8 mouse cellular contexts compared by ENCODE assay signal in the genomic region with DNA sequence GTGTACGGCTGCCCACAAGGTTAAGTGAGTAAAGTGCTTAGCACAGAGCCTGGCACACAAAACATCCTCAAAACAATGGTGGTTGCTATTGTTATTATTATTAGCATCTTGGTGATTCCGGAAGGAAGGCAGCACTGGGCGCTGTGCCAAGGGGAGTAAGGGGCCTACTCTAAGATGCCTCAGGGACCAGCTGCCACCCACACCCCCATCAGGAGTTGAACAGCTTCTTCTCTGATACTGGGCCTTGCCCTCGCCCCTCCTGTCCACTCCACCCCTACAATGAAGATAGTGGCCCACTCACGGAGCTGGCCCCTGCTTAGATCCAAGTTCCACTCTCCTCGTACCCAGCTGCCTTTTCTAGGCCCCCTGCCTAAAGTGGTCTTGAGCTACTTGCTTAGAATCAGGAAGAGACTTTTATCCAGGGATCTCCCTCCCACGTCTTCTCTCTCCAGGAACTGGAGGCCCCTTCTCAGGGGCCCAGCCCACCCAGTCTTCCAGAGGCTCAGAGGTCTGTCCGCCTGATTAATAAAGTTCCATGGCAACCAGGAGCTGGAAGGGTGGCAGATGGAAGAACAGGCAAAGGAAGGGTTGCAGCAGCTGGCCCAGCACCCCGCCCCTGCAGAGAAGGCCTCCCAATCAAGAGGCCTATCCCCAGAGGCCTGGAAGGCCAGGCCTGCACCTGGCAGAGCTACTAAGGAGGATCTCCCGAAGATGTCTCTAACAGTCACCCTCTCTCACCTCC. TPM values are rescaled to one million over a fixed set of nuclear protein-coding genes. Genes with fewer than 3 reads are reported as not detected.
DNase-seq lines count a peak whose midpoint lies in the region; ATAC-seq and TF ChIP-seq lines count a peak whose summit lies in the region.

No protein-coding gene starts in this region.

- H3K9me3 ChIP-seq in ES-E14 (ENCODE audit: control insufficient read depth, insufficient read depth, low read depth, low read length) = no peaks in the 10 kb centered on the region
- H3K9me3 ChIP-seq in embryonic facial prominence, embryonic 14.5 days (ENCODE audit: control insufficient read depth, low read length) = no peaks in the 10 kb centered on the region
- H3K9me3 ChIP-seq in hindbrain, postnatal 0 days (ENCODE audit: low read length) = no peaks in the 10 kb centered on the region

- WGBS in embryonic facial prominence, embryonic 14.5 days = 18% methylated on average over 10 of the region's 10 CpGs
- 12% methylated on average over 10 of the region's 10 CpGs for WGBS in hindbrain, postnatal 0 days

- H3K9ac ChIP-seq in ES-E14 (ENCODE audit: insufficient read depth, low read depth, low read length, poor library complexity, severe bottlenecking) = peak overlapping the region; percentile 93
- peak overlapping the region; percentile 85 for H3K9ac ChIP-seq in embryonic facial prominence, embryonic 14.5 days (ENCODE audit: low read depth, low read length)
- peak overlapping the region; percentile 59 for H3K9ac ChIP-seq in hindbrain, postnatal 0 days (replicated peaks; ENCODE audit: low read length)

- TF ChIP-seq CTCF in hindbrain, postnatal 0 days (IDR thresholded peaks at IDR 0.05; ENCODE audit: low read depth) = no peak

- in situ Hi-C loops in ES-E14 (cut with MboI; ENCODE audit: low sequenced_read_pairs in 2 of 2, unreplicated experiment in 2 of 2) = no loop called here

- peak overlapping the region; percentile 5; the same call in 1 of the 2 replicates for H3K27ac ChIP-seq in ES-E14 (ENCODE audit: insufficient read depth, low read depth, low read length, poor library complexity, severe bottlenecking)
- H3K27ac ChIP-seq in embryonic facial prominence, embryonic 14.5 days (replicated peaks; ENCODE audit: low read depth, low read length) = peak overlapping the region; percentile 92
- H3K27ac ChIP-seq in hindbrain, postnatal 0 days = peak overlapping the region; percentile 74

- H3K4me1 ChIP-seq in ES-E14 (ENCODE audit: control insufficient read depth in 2 of 2, insufficient read depth in 2 of 2, low read length in 2 of 2, poor library complexity in 1 of 2) = peaks cover 11 to 30% of the 10 kb centered on the region in 2 experiments
- H3K4me1 ChIP-seq in embryonic facial prominence, embryonic 14.5 days (ENCODE audit: control insufficient read depth, insufficient read depth, low read length) = peaks cover 32% of the 10 kb centered on the region
- H3K4me1 ChIP-seq in hindbrain, postnatal 0 days (ENCODE audit: insufficient read depth, low read length) = no peaks in the 10 kb centered on the region; the same call in 1 of the 2 replicates

- peak overlapping the region; percentile 91 to 95 for H3K4me3 ChIP-seq in ES-E14 (ENCODE audit: insufficient read depth in 1 of 2, low read depth in 1 of 2, low read length in 2 of 2, poor library complexity in 1 of 2, severe bottlenecking in 1 of 2)
- peak overlapping the region; percentile 85 for H3K4me3 ChIP-seq in embryonic facial prominence, embryonic 14.5 days (ENCODE audit: low read depth, low read length)
- peak overlapping the region; percentile 74 for H3K4me3 ChIP-seq in hindbrain, postnatal 0 days (ENCODE audit: low read length)

- DNase-seq in gastrocnemius, postnatal 4 days (ENCODE audit: low spot score in 2 of 2) = peak; percentile 50 to 62
- no peak for DNase-seq in gastrocnemius, adult 18-20 months (ENCODE audit: low spot score)
- no peak for DNase-seq in ES-E14 (ENCODE audit: low read depth, low spot score)
- peak; percentile 64 for DNase-seq in embryonic facial prominence, embryonic 14.5 days (ENCODE audit: low spot score)
- peak; percentile 49 for DNase-seq in hindbrain, postnatal 0 days (ENCODE audit: low spot score)
- peak; percentile 63 for DNase-seq in mesoderm, embryonic 11.5 days (ENCODE audit: low read depth, low spot score)
- DNase-seq in layer of hippocampus, adult 9-10 months (ENCODE audit: low spot score) = no peak
- DNase-seq in kidney, postnatal 14 days = no peak

- peak; percentile 6 for ATAC-seq in embryonic facial prominence, embryonic 14.5 days (ENCODE audit: low read depth)
- no peak for ATAC-seq in hindbrain, postnatal 0 days

- peaks cover 2% of the 10 kb centered on the region; the same call in 1 of the 2 replicates for H3K36me3 ChIP-seq in ES-E14 (ENCODE audit: control insufficient read depth, insufficient read depth, low read length, poor library complexity, severe bottlenecking)
- peaks cover 10% of the 10 kb centered on the region; the same call in 1 of the 2 replicates for H3K36me3 ChIP-seq in embryonic facial prominence, embryonic 14.5 days (ENCODE audit: control insufficient read depth, insufficient read depth, low read length)
- H3K36me3 ChIP-seq in hindbrain, postnatal 0 days (ENCODE audit: insufficient read depth, low read length) = no peaks in the 10 kb centered on the region

- H3K4me2 ChIP-seq in embryonic facial prominence, embryonic 14.5 days (ENCODE audit: low read depth, low read length) = peak overlapping the region; percentile 75
- peak overlapping the region; percentile 92 for H3K4me2 ChIP-seq in hindbrain, postnatal 0 days (ENCODE audit: low read depth, low read length)

- no peaks in the 10 kb centered on the region for H3K27me3 ChIP-seq in embryonic facial prominence, embryonic 14.5 days (replicated peaks; ENCODE audit: control insufficient read depth, insufficient read depth, low read length)
- H3K27me3 ChIP-seq in hindbrain, postnatal 0 days (ENCODE audit: insufficient read depth, low read length) = no peaks in the 10 kb centered on the region

TF ChIP-seq in ES-E14, 5 proteins besides CTCF, POLR2A, EP300 and RAD21:
- TF ChIP-seq HCFC1 (IDR thresholded peaks at IDR 0.05; ENCODE audit: borderline replicate concordance, insufficient read depth, low read length) (no peak), MAFK (IDR thresholded peaks at IDR 0.05; ENCODE audit: insufficient read depth, low read depth, low read length) (no peak), CHD2 (IDR thresholded peaks at IDR 0.05; ENCODE audit: low read depth, low read length) (no peak), ZNF384 (IDR thresholded peaks at IDR 0.05; ENCODE audit: low read depth, low read length) (no peak), ZC3H11A (IDR thresholded peaks at IDR 0.05; ENCODE audit: borderline replicate concordance, low read depth, low read length) (no peak)
TF ChIP-seq in ES-E14: peak in this region for 0.

RNA-seq across cellular contexts. Expression of a gene that starts 1.2 kb away (rescaled TPM):
- 10 to 100 TPM; 16.6 TPM for total RNA-seq in gastrocnemius, postnatal 4 days (2021)
- total RNA-seq in gastrocnemius, adult 18-20 months (2021) = under 1 TPM; 0.28 to 0.30 TPM
- 13.8 and 16.9 TPM in 2 replicates for total RNA-seq in ES-E14 (2012; rRNA removed)
- 8.8 and 10.5 TPM in 2 replicates for polyA plus RNA-seq in embryonic facial prominence, embryonic 14.5 days (2014; fragmentation: Nextera tagmentation; extraction: Ambion mirVana)
- 6.3 and 6.7 TPM in 2 replicates for total RNA-seq in hindbrain, postnatal 0 days (2014; rRNA removed)
- polyA plus RNA-seq in hindbrain, postnatal 0 days (2015; fragmentation: Nextera tagmentation; extraction: Ambion mirVana) = 8.4 and 8.7 TPM in 2 replicates

RNA-seq across cellular contexts. Expression of a gene that starts 9.8 kb away (rescaled TPM):
- total RNA-seq in gastrocnemius, postnatal 4 days (2021) = 1 to 10 TPM; 1.8 to 2.1 TPM
- under 1 TPM; 0.30 to 0.36 TPM for total RNA-seq in gastrocnemius, adult 18-20 months (2021)
- 5.8 and 9.5 TPM in 2 replicates for total RNA-seq in ES-E14 (2012; rRNA removed)
- polyA plus RNA-seq in embryonic facial prominence, embryonic 14.5 days (2014; fragmentation: Nextera tagmentation; extraction: Ambion mirVana) = 2.4 and 3.9 TPM in 2 replicates
- 35.1 and 52.2 TPM in 2 replicates for total RNA-seq in hindbrain, postnatal 0 days (2014; rRNA removed)
- 22.9 and 27.0 TPM in 2 replicates for polyA plus RNA-seq in hindbrain, postnatal 0 days (2015; fragmentation: Nextera tagmentation; extraction: Ambion mirVana)

RNA-seq across cellular contexts. Expression of a gene that starts 16.9 kb away (rescaled TPM):
- under 1 TPM; 0.25 to 0.29 TPM for total RNA-seq in gastrocnemius, postnatal 4 days (2021)
- total RNA-seq in gastrocnemius, adult 18-20 months (2021) = not detected
- 0.45 and 1.2 TPM in 2 replicates for total RNA-seq in ES-E14 (2012; rRNA removed)
- polyA plus RNA-seq in embryonic facial prominence, embryonic 14.5 days (2014; fragmentation: Nextera tagmentation; extraction: Ambion mirVana) = not detected in 2 replicates
- 0.52 TPM in 1 of 2 replicates, not detected in the other for total RNA-seq in hindbrain, postnatal 0 days (2014; rRNA removed)
- 0.23 TPM in 1 of 2 replicates, not detected in the other for polyA plus RNA-seq in hindbrain, postnatal 0 days (2015; fragmentation: Nextera tagmentation; extraction: Ambion mirVana)

RNA-seq across cellular contexts. Expression of a gene that starts 21.6 kb away (rescaled TPM):
- total RNA-seq in gastrocnemius, postnatal 4 days (2021) = under 1 TPM; 0.44 to 0.80 TPM
- total RNA-seq in gastrocnemius, adult 18-20 months (2021) = not detected
- total RNA-seq in ES-E14 (2012; rRNA removed) = 1.7 and 1.9 TPM in 2 replicates
- 0.63 and 0.78 TPM in 2 replicates for polyA plus RNA-seq in embryonic facial prominence, embryonic 14.5 days (2014; fragmentation: Nextera tagmentation; extraction: Ambion mirVana)
- 0.90 and 1.9 TPM in 2 replicates for total RNA-seq in hindbrain, postnatal 0 days (2014; rRNA removed)
- 3.9 and 4.0 TPM in 2 replicates for polyA plus RNA-seq in hindbrain, postnatal 0 days (2015; fragmentation: Nextera tagmentation; extraction: Ambion mirVana)

RNA-seq across cellular contexts. Expression of a gene that starts 35.0 kb away (rescaled TPM):
- total RNA-seq in gastrocnemius, postnatal 4 days (2021) = 10 to 100 TPM; 15.7 to 20.9 TPM
- 10 to 100 TPM; 12.3 to 14.1 TPM for total RNA-seq in gastrocnemius, adult 18-20 months (2021)
- 8.6 and 10.5 TPM in 2 replicates for total RNA-seq in ES-E14 (2012; rRNA removed)
- 24.1 and 26.9 TPM in 2 replicates for polyA plus RNA-seq in embryonic facial prominence, embryonic 14.5 days (2014; fragmentation: Nextera tagmentation; extraction: Ambion mirVana)
- total RNA-seq in hindbrain, postnatal 0 days (2014; rRNA removed) = 24.8 and 31.1 TPM in 2 replicates
- 21.9 and 24.1 TPM in 2 replicates for polyA plus RNA-seq in hindbrain, postnatal 0 days (2015; fragmentation: Nextera tagmentation; extraction: Ambion mirVana)

Comparison
In these comparisons a context has a peak if more than half of its experiments do, and no peak if none do; other contexts are left out.
1. DNase-seq: peak in gastrocnemius, postnatal 4 days (2 of 2), embryonic facial prominence, embryonic 14.5 days (single experiment), hindbrain, postnatal 0 days (single experiment) and mesoderm, embryonic 11.5 days (single experiment); none in gastrocnemius, adult 18-20 months (single experiment), ES-E14 (single experiment), layer of hippocampus, adult 9-10 months (single experiment) and kidney, postnatal 14 days (single experiment).
2. H3K27ac ChIP-seq: peak in every context shown above with its lines; median percentile 92 in embryonic facial prominence, embryonic 14.5 days; 74 in hindbrain, postnatal 0 days; 5 in ES-E14.
3. Peak in every context shown above with its lines, with median percentiles within 50 percentile points of each other: H3K4me3 ChIP-seq and H3K9ac ChIP-seq.